Mouse (Mus musculus) embryonic facial prominence, embryonic 11.5 days (tissue): Measurements from ENCODE around the gene Pnldc1. TPM values are rescaled to one million over a fixed set of nuclear protein-coding genes. Genes with fewer than 3 reads are reported as not detected.

Experiments used
- ATAC-seq: fragments of 200-750 bp; cut with Nextera tagmentation; replicated peaks from 2 replicates; pipeline ENCODE4 v1.8.0; 2017; ENCODE audit warnings: low read depth; ENCODE audit not compliant: insufficient number of reproducible peaks, low FRiP score, low TSS enrichment
- DNase-seq: peaks from one replicate; pipeline ENCODE4 v3.0.0-alpha.2; 2015; ENCODE audit warnings: low spot score
- H3K27ac ChIP-seq: fragments of 300-500 bp; sonication (generic); replicated peaks from 2 replicates; pipeline ENCODE4 v1.5.1; 2014; ENCODE audit warnings: mild to moderate bottlenecking, low read depth, low read length, control low read depth
- H3K27me3 ChIP-seq: fragments of 300-500 bp; sonication (generic); 2 replicates; pipeline ENCODE4 v1.6.1; 2014; ENCODE audit warnings: mild to moderate bottlenecking, low read length, moderate library complexity, mixed read lengths; ENCODE audit not compliant: control insufficient read depth, insufficient read depth
- H3K36me3 ChIP-seq: fragments of 300-500 bp; sonication (generic); replicated peaks from 2 replicates; pipeline ENCODE4 v1.6.1; 2014; ENCODE audit warnings: low read depth, mild to moderate bottlenecking, low read length, moderate library complexity, mixed read lengths; ENCODE audit not compliant: control insufficient read depth, insufficient read depth
- H3K4me1 ChIP-seq: fragments of 300-500 bp; sonication (generic); 2 replicates; pipeline ENCODE4 v1.6.1; 2014; ENCODE audit warnings: low read length, mixed read lengths; ENCODE audit not compliant: control insufficient read depth, insufficient read depth
- H3K4me2 ChIP-seq: fragments of 300-500 bp; sonication (generic); 2 replicates; pipeline ENCODE4 v1.6.1; 2014; ENCODE audit warnings: low read depth, mild to moderate bottlenecking, control low read depth, low read length, moderate library complexity
- H3K4me3 ChIP-seq: fragments of 300-500 bp; sonication (generic); 2 replicates; pipeline ENCODE4 v1.5.1; 2014; ENCODE audit warnings: low read depth, low read length, control low read depth
- H3K9ac ChIP-seq: fragments of 300-500 bp; sonication (generic); replicated peaks from 2 replicates; pipeline ENCODE4 v1.6.1; 2014; ENCODE audit warnings: mild to moderate bottlenecking, control low read depth, low read length
- H3K9me3 ChIP-seq: fragments of 300-500 bp; sonication (generic); replicated peaks from 2 replicates; pipeline ENCODE4 v1.6.1; 2016; ENCODE audit warnings: mild to moderate bottlenecking, low read length, inconsistent platforms, mixed read lengths; ENCODE audit not compliant: control insufficient read depth
- WGBS: fragments of 180-500 bp; shearing (Covaris S2); extraction: QIAGEN DNeasy Blood & Tissue Kit; methylation state at CpG from one replicate; pipeline ENCODE4 v1.1.7; 2014; 5-methylcytosine and 5-hydroxymethylcytosine counted together
- polyA plus RNA-seq: library from polyadenylated mRNA; unstranded; fragments of >200 nt; fragmentation: Nextera tagmentation; extraction: Ambion mirVana; gene quantifications from 2 replicates; pipeline ENCODE4 v1.2.1, GENCODE M21; 2014

The Pnldc1 gene
- polyA plus RNA-seq, 1 experiment from 2014 or later: 2.3 TPM

DNA sequence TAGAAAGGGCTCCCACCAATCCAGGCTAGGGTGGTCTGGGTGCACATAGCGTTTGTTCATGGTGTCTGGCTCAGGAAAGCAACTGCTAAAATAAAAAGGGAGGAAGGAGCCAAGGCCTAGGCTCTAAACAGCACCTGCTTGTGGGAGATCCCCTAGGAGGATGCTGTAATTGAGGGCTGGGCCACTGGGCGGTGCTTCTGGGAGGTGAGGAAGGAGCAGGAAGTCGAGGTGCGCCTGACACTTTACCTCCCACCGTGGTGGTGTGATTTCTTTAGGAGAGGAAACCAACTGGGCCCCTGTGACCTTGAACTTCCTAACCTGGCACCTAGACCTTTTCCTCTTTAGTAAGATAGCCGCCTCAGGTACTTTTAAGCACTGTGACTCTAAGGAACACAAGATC, 23.4 kb downstream of the Pnldc1 start:
- WGBS: 36% methylated on average over 6 of the region's 6 CpGs
- no peaks in the 10 kb centered on the region for H3K9me3 ChIP-seq
- no peak overlapping the region for H3K4me3 ChIP-seq
- no peaks in the 10 kb centered on the region; the same call in 1 of the 2 replicates for H3K36me3 ChIP-seq
- no peaks in the 10 kb centered on the region for H3K27me3 ChIP-seq
- DNase-seq (no peak), ATAC-seq (no peak)
- H3K27ac ChIP-seq: no peak overlapping the region
- no peaks in the 10 kb centered on the region for H3K4me1 ChIP-seq
- H3K4me2 ChIP-seq: no peak overlapping the region
- no peak overlapping the region for H3K9ac ChIP-seq

DNA sequence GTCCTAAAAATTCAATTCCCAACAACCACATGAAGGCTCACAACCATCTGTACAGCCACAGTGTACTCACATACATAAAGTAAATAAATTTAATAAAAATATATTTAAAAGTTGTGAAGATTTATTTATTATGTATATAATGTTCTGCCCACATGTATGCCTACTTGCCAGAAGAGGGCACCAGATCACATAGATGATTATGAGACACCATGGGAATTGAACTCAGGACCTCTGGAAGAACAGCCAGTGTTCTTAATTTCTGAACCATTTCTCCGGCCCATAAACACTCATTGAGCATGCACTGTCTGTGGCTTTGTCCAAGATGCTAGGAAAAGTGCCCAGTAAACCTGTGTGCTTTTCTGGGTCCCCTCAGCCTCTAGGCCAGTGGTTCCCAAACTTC, 28.8 kb downstream of the Pnldc1 start:
- Histone ChIP-seq H3K4me2 (no peak overlapping the region), H3K9me3 (no peaks in the 10 kb centered on the region), H3K27me3 (no peaks in the 10 kb centered on the region), H3K36me3 (no peaks in the 10 kb centered on the region), H3K4me3 (no peak overlapping the region), H3K9ac (no peak overlapping the region), H3K27ac (no peak overlapping the region), H3K4me1 (no peaks in the 10 kb centered on the region)
- 75% methylated on average over 1 of the region's 1 CpGs for WGBS
- no peak for ATAC-seq
- no peak for DNase-seq

DNA sequence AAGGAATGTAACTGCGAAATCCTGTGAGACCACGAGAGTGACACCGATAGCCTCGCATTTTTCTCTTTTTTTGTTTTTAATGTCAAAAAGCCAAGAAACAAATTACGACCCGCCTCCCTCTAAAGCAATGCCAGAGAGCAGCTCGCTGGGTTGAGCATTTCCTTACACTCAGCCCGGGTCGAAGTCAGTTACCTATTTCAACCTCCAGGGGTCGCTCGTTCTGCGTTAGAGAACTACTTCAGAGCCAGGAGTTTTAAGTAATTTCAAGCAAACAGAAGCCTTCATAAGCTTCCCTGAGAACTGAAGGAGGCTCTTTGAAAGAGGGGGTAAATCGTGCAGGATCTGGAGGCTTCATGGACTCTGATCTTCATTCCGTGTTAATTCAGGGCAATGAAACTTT, 29.9 kb downstream of the Pnldc1 start:
- Histone ChIP-seq H3K4me3 (no peak overlapping the region), H3K27me3 (no peaks in the 10 kb centered on the region), H3K9ac (no peak overlapping the region), H3K27ac (no peak overlapping the region), H3K4me2 (0 out of 2 replicates have a peak overlapping the region, but pooled peaks have one; percentile 13), H3K9me3 (no peaks in the 10 kb centered on the region), H3K4me1 (no peaks in the 10 kb centered on the region), H3K36me3 (no peaks in the 10 kb centered on the region)
- WGBS: 5% methylated on average over 14 of the region's 14 CpGs
- ATAC-seq (0 out of 2 replicates have a peak, but pooled peaks have one; percentile 46), DNase-seq (peak; percentile 95)

DNA sequence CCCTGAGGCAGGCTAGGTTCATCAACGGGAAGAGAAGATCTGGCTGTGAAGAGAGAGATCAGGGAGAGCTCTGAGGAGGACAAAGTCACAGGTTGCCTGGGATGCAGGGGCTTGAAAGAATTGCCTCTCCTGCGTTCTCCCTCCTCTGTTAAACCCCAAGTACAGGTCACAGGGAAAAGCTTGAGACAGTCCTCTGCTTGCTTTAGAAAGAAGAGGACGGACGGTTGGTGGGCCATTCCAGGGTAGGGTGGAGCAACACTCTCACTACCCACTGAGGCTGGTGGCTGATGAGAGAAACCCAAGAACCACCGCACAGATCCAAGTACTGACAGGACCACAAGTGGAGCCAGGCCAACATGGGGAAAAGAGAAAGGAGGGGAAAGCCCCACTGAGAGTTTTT, 34.3 kb downstream of the Pnldc1 start, which contains the start of gene Mrgprh:
TSS of gene Mrgprh (plus strand) at position 301 of the 400 bp plus-strand sequence.
- Histone ChIP-seq H3K9ac (no peak within 1 kb of the TSS), H3K27ac (no peak within 1 kb of the TSS), H3K27me3 (no peaks in the 10 kb centered on the region), H3K4me1 (no peaks in the 10 kb centered on the region), H3K36me3 (no peaks in the 10 kb centered on the region), H3K4me3 (no peak within 1 kb of the TSS), H3K4me2 (no peak within 1 kb of the TSS), H3K9me3 (no peaks in the 10 kb centered on the region)
- ATAC-seq (no peak), DNase-seq (no peak)
- WGBS: 72% methylated on average over 5 of the region's 5 CpGs

DNA sequence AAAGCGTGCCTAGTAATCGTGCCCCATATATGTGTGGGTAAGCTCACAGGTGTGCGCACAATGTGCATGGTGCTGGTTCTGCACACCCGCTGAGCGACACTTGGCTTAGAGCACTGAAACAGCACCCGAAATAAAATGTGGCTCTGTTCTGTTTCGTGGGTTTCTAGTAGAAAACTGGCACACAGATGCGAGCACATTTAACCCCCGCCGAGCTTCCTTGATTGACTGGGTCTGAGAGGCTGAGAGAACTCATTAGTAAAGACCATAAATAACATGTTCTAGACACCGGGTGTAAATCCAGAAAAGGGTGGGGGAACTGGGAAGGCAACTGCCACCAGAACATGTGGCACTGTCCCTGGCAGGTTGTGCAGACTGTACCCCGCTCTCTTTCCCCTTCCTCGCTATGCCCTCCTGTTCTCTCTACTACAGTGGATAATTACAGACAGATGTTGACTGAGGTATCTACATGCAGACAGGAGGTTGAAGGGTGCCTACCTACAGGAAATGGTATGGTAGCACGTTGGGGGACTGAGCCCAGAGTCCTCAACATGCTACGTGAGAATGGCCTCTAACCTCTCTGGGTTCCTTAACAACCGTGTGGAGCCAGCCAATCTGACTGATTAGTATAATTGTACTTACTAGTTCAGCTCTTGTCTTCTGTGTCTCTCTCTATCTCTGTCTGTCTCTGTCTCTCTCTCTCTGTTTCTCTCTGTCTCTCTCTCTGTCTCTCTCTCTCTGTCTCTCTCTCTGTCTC, 37.6 kb downstream of the Pnldc1 start:
- no peak overlapping the region for H3K4me2 ChIP-seq
- no peaks in the 10 kb centered on the region for H3K4me1 ChIP-seq
- H3K36me3 ChIP-seq: no peaks in the 10 kb centered on the region
- 53% methylated on average over 16 of the region's 16 CpGs for WGBS
- no peak overlapping the region for H3K9ac ChIP-seq
- no peak overlapping the region for H3K4me3 ChIP-seq
- H3K27me3 ChIP-seq: no peaks in the 10 kb centered on the region
- ATAC-seq (no peak), DNase-seq (peak; percentile 29)
- H3K27ac ChIP-seq: no peak overlapping the region
- no peaks in the 10 kb centered on the region for H3K9me3 ChIP-seq

DNA sequence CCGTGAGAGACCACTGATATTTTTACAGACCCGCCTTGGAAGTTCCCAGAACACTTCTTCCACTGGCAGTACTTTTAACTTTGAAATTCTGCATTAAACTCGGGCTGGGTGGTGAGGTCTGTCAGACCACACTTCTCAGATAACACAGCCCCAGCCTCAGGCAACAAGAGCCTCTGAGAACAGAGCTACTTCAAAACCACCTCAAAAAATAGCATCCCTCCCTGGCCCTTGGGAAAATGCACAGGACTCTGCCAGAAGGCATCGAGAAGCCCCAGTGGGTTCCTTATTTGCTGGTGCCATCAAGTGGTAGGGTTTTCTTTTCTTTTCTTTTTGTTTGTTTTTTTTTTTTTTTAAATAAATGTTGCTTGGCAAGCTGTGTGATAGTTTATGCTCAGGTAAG, 41.4 kb downstream of the Pnldc1 start:
- no peak for ATAC-seq
- Histone ChIP-seq H3K9me3 (no peaks in the 10 kb centered on the region), H3K9ac (no peak overlapping the region; the same call in 1 of the 2 replicates), H3K4me3 (no peak overlapping the region), H3K27me3 (no peaks in the 10 kb centered on the region), H3K27ac (no peak overlapping the region), H3K4me1 (no peaks in the 10 kb centered on the region), H3K4me2 (no peak overlapping the region), H3K36me3 (no peaks in the 10 kb centered on the region)
- peak; percentile 62 for DNase-seq
- WGBS: 20% methylated on average over 4 of the region's 4 CpGs

DNA sequence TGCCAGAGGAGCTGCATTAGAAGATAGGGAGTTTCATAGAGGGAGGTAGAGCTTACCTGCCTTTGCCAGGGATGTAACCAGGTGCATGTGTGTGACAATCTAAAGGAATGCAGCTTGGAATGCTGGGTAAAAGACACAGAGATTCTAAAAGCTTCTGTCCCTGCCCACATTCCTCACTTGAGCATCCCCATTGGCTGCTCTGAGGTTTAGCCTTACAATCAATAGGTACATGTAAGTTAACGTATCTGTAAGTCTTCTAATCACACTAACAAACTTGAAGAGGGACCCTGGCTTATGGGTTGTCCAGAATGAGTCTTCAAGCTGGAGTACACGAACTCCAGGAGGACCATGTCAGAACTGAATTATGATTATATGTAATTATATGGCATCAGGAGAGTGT, 42.0 kb downstream of the Pnldc1 start, which contains the start of gene Mas1:
TSS of gene Mas1 (minus strand) at position 101 of the 400 bp plus-strand sequence.
- H3K36me3 ChIP-seq: no peaks in the 10 kb centered on the region
- ATAC-seq: no peak
- 36% methylated on average over 2 of the region's 2 CpGs for WGBS

DNA sequence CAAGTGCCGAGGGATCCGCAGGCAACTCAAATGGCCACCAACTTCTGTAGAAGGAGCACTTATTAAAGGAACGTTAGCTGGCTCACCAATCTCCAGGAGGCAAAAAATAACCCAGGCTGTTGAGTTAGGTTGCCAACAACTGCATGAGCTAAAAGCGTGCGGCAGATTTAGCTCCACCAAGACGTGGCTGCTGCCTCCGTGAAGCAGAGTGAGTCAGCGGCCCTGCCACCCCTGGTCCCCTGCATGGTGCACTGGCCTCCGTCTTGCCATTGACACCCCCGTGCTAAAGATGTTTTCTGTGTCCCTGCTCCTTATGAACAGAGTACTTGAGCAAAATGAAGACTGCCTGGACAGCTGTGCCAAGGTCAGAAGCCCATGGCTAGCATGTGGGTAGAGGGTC, 43.2 kb downstream of the Pnldc1 start:
- no peaks in the 10 kb centered on the region for H3K9me3 ChIP-seq
- H3K4me1 ChIP-seq: no peaks in the 10 kb centered on the region
- H3K27me3 ChIP-seq: no peaks in the 10 kb centered on the region
- no peak overlapping the region for H3K9ac ChIP-seq
- no peak for DNase-seq
- no peak for ATAC-seq
- H3K4me2 ChIP-seq: no peak overlapping the region
- H3K4me3 ChIP-seq: no peak overlapping the region
- 86% methylated on average over 10 of the region's 10 CpGs for WGBS
- no peaks in the 10 kb centered on the region for H3K36me3 ChIP-seq
- H3K27ac ChIP-seq: no peak overlapping the region

More for the DNA sequence above, 42.0 kb downstream of the Pnldc1 start, which contains the start of gene Mas1:
- no peak within 1 kb of the TSS; the same call in 1 of the 2 replicates for H3K9ac ChIP-seq
- H3K27me3 ChIP-seq: no peaks in the 10 kb centered on the region
- H3K4me2 ChIP-seq: no peak within 1 kb of the TSS
- H3K4me1 ChIP-seq: no peaks in the 10 kb centered on the region
- no peak for DNase-seq
- no peaks in the 10 kb centered on the region for H3K9me3 ChIP-seq
- no peak within 1 kb of the TSS for H3K27ac ChIP-seq
- no peak within 1 kb of the TSS for H3K4me3 ChIP-seq
